Comparison of ENCODE assay signal across 19 mouse cellular contexts in genomic region chr5:92215308-92215707, GRCm38 (mm10). TPM values are rescaled to one million over a fixed set of nuclear protein-coding genes. Genes with fewer than 3 reads are reported as not detected.
DNase-seq lines count a peak whose midpoint lies in the region; TF ChIP-seq lines count a peak whose summit lies in the region.
"Had no signal": no experiment of that assay in that cellular context is flagged by ENCODE, and none has a peak within 500 bp of the region (broad histone marks: within the 10 kb centered on the region; RNA-seq: fewer than 3 reads in every experiment).

TSS of gene U90926 (minus strand) at chr5:92215408.

- no peak for TF ChIP-seq CTCF in embryonic fibroblast, embryonic 13.5 days (IDR thresholded peaks at IDR 0.05; ENCODE audit: borderline replicate concordance, insufficient read depth, low read length)

- TF ChIP-seq POLR2A in embryonic fibroblast, embryonic 13.5 days (IDR thresholded peaks at IDR 0.05; ENCODE audit: low read depth, low read length): no peak

- H3K4me1 ChIP-seq in embryonic fibroblast, embryonic 13.5 days (ENCODE audit: control insufficient read depth, insufficient read depth, low read length): peaks cover under 1% of the 10 kb centered on the region; the same call in 1 of the 2 replicates

- DNase-seq in 3T3-L1 (ENCODE audit: low read depth, low spot score): peak; percentile 39
- no peak for DNase-seq in retina, postnatal 1 day
- DNase-seq in cerebellum, adult 9-11 months: no peak
- DNase-seq: adrenal gland, adult 2 months; adrenal gland, adult 8-10 months; adrenal gland, postnatal 10 days; adrenal gland, postnatal 14 days; adrenal gland, postnatal 25 days; adrenal gland, postnatal 36 days; B cell, adult 2 months; cerebellum, adult 11 months; cerebellum, adult 11-12 months; cerebellum, adult 18-20 months; cerebellum, adult 2 months had no signal

- peak within 1 kb of the TSS; percentile 70; the same call in 1 of the 2 replicates for H3K27ac ChIP-seq in embryonic fibroblast, embryonic 13.5 days (ENCODE audit: insufficient read depth, low read length)

- no peak within 1 kb of the TSS for H3K4me3 ChIP-seq in embryonic fibroblast, embryonic 13.5 days (ENCODE audit: insufficient read depth, low read length)

RNA-seq across cellular contexts. Expression of gene U90926, which starts in this region (rescaled TPM):
- polyA plus RNA-seq in embryonic fibroblast, embryonic 13.5 days (2011; ENCODE audit: insufficient read length, low read depth, missing spikeins): 11.4 and 25.4 TPM in 2 replicates
- polyA plus RNA-seq: activated CD4-positive, CD25-positive, alpha-beta regulatory T cell, adult 4 months; adrenal gland, adult 2 months; brain, embryonic 14.5 days; CD4-positive, CD25-positive, alpha-beta regulatory T cell, adult 4 months; cerebellum, adult 2 months; G1E had no signal
